Mouse (Mus musculus): Measurements from ENCODE around the gene Tcte2.

DNA sequence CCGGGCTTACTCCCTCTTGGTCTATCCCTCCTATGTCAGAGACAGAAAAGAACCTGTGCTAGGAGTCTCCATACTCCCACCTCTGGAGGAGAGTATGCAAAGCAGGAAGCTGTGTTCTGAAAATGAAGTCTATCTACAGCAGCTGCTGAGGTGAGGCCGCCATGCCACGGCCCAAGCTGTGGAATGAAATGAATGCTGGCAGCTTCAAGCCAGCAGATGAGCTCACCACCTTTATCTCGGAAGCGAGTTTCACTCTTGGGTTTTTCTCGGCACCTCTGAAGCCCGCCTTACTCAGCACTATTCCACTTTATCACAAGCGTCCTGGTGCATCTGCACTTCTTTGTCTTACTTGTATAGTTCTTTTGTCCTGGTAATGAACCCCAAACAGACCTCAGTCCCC lies 28.9 kb downstream of the Tcte2 start:
- TF ChIP-seq POLR2A (IDR thresholded peaks at IDR 0.05; ENCODE audit: borderline replicate concordance, extremely low read depth, low read depth, low read length) (no peak), CTCF (IDR thresholded peaks at IDR 0.05; ENCODE audit: insufficient read depth, low read length) (no peak)

Measured in lung, adult 2 months (tissue).